Mouse (Mus musculus): Measurements from ENCODE around the gene 5031439G07Rik. TPM values are rescaled to one million over a fixed set of nuclear protein-coding genes. Genes with fewer than 3 reads are reported as not detected.

5031439G07Rik gene
- total and polyA plus RNA-seq, 3 experiments = 13.1 to 36.1 (median 28.9) TPM

GRCm38 (mm10) chr15:85027740-85028139, 39.4 kb upstream of the 5031439G07Rik start:
- Histone ChIP-seq H3K4me3 (no peak overlapping the region), H3K36me3 (ENCODE audit: control insufficient read depth, insufficient read depth, low read length) (no peaks in the 10 kb centered on the region), H3K27ac (no peak overlapping the region), H3K27me3 (ENCODE audit: control insufficient read depth, insufficient read depth, low read length) (no peaks in the 10 kb centered on the region), H3K9ac (ENCODE audit: low read depth, low read length) (no peak overlapping the region), H3K79me2 (replicated peaks; ENCODE audit: control insufficient read depth, insufficient read depth, low read length) (no peaks in the 10 kb centered on the region), H3K4me1 (ENCODE audit: control insufficient read depth, insufficient read depth, low read length) (no peaks in the 10 kb centered on the region)
- no peak for DNase-seq
- WGBS = 69% methylated on average over 4 of the region's 4 CpGs
- TF ChIP-seq POLR2A (IDR thresholded peaks at IDR 0.05; ENCODE audit: insufficient read depth, low read depth, low read length) (no peak), EP300 (IDR thresholded peaks at IDR 0.05; ENCODE audit: insufficient read depth, low read depth, low read length) (no peak), CTCF (IDR thresholded peaks at IDR 0.05) (no peak)
- intact Hi-C loops (cut with DNase I) = no loop called here

- DNase-seq = no peak
- Histone ChIP-seq H3K9ac (ENCODE audit: low read depth, low read length) (no peak overlapping the region), H3K4me1 (ENCODE audit: control insufficient read depth, insufficient read depth, low read length) (no peaks in the 10 kb centered on the region), H3K36me3 (ENCODE audit: control insufficient read depth, insufficient read depth, low read length) (no peaks in the 10 kb centered on the region), H3K27me3 (ENCODE audit: control insufficient read depth, insufficient read depth, low read length) (no peaks in the 10 kb centered on the region), H3K27ac (no peak overlapping the region), H3K4me3 (no peak overlapping the region), H3K79me2 (replicated peaks; ENCODE audit: control insufficient read depth, insufficient read depth, low read length) (no peaks in the 10 kb centered on the region)
- 65% methylated on average over 4 of the region's 4 CpGs for WGBS
- intact Hi-C loops (cut with DNase I) = no loop called here
- no peak for TF ChIP-seq EP300 (IDR thresholded peaks at IDR 0.05; ENCODE audit: insufficient read depth, low read depth, low read length)
- no peak for TF ChIP-seq CTCF (IDR thresholded peaks at IDR 0.05)
- TF ChIP-seq POLR2A (IDR thresholded peaks at IDR 0.05; ENCODE audit: insufficient read depth, low read depth, low read length) = no peak
These were observed 37.8 kb upstream of the 5031439G07Rik start for GRCm38 (mm10) chr15:85026197-85026596.

- TF ChIP-seq EP300 (IDR thresholded peaks at IDR 0.05; ENCODE audit: insufficient read depth, low read depth, low read length) (no peak), CTCF (IDR thresholded peaks at IDR 0.05) (no peak), POLR2A (IDR thresholded peaks at IDR 0.05; ENCODE audit: insufficient read depth, low read depth, low read length) (no peak)
- no peak overlapping the region for H3K9ac ChIP-seq (ENCODE audit: low read depth, low read length)
- no peaks in the 10 kb centered on the region for H3K79me2 ChIP-seq (replicated peaks; ENCODE audit: control insufficient read depth, insufficient read depth, low read length)
- peak; percentile 32 to 48 for DNase-seq
- H3K27me3 ChIP-seq (ENCODE audit: control insufficient read depth, insufficient read depth, low read length) = no peaks in the 10 kb centered on the region; the same call in 1 of the 2 replicates
- no peaks in the 10 kb centered on the region for H3K4me1 ChIP-seq (ENCODE audit: control insufficient read depth, insufficient read depth, low read length)
- H3K27ac ChIP-seq = no peak overlapping the region
- intact Hi-C loops (cut with DNase I) = no loop called here
- 50% methylated on average over 4 of the region's 4 CpGs for WGBS
- no peaks in the 10 kb centered on the region for H3K36me3 ChIP-seq (ENCODE audit: control insufficient read depth, insufficient read depth, low read length)
- H3K4me3 ChIP-seq = no peak overlapping the region
These were observed 33.9 kb upstream of the 5031439G07Rik start for GRCm38 (mm10) chr15:85022211-85022610.

- H3K4me1 ChIP-seq (ENCODE audit: control insufficient read depth, insufficient read depth, low read length) = no peaks in the 10 kb centered on the region
- no peak for DNase-seq
- peaks cover 2% of the 10 kb centered on the region; the same call in 1 of the 2 replicates for H3K27me3 ChIP-seq (ENCODE audit: control insufficient read depth, insufficient read depth, low read length)
- WGBS = 22% methylated on average over 21 of the region's 21 CpGs
- H3K4me3 ChIP-seq = no peak within 1 kb of the TSS
- no peak for TF ChIP-seq CTCF (IDR thresholded peaks at IDR 0.05)
- TF ChIP-seq EP300 (IDR thresholded peaks at IDR 0.05; ENCODE audit: insufficient read depth, low read depth, low read length) = no peak
- no peak for TF ChIP-seq POLR2A (IDR thresholded peaks at IDR 0.05; ENCODE audit: insufficient read depth, low read depth, low read length)
- no peak within 1 kb of the TSS for H3K9ac ChIP-seq (ENCODE audit: low read depth, low read length)
- H3K79me2 ChIP-seq (replicated peaks; ENCODE audit: control insufficient read depth, insufficient read depth, low read length) = no peaks in the 10 kb centered on the region
- no peak within 1 kb of the TSS for H3K27ac ChIP-seq
- intact Hi-C loops (cut with DNase I) = no loop called here
- no peaks in the 10 kb centered on the region for H3K36me3 ChIP-seq (ENCODE audit: control insufficient read depth, insufficient read depth, low read length)
These were observed 28.8 kb upstream of the 5031439G07Rik start, which contains the start of gene Upk3a for GRCm38 (mm10) chr15:85016951-85017664. TSS of gene Upk3a (plus strand) at chr15:85017141.

GRCm38 (mm10) chr15:85015771-85016170, 27.4 kb upstream of the 5031439G07Rik start:
- H3K79me2 ChIP-seq (replicated peaks; ENCODE audit: control insufficient read depth, insufficient read depth, low read length) = no peaks in the 10 kb centered on the region
- no peak for DNase-seq
- H3K27ac ChIP-seq = no peak overlapping the region
- TF ChIP-seq CTCF (IDR thresholded peaks at IDR 0.05) (no peak), EP300 (IDR thresholded peaks at IDR 0.05; ENCODE audit: insufficient read depth, low read depth, low read length) (no peak), POLR2A (IDR thresholded peaks at IDR 0.05; ENCODE audit: insufficient read depth, low read depth, low read length) (no peak)
- peaks cover 2% of the 10 kb centered on the region; the same call in 1 of the 2 replicates for H3K27me3 ChIP-seq (ENCODE audit: control insufficient read depth, insufficient read depth, low read length)
- no peaks in the 10 kb centered on the region for H3K36me3 ChIP-seq (ENCODE audit: control insufficient read depth, insufficient read depth, low read length)
- WGBS = 47% methylated on average over 11 of the region's 11 CpGs
- no peaks in the 10 kb centered on the region for H3K4me1 ChIP-seq (ENCODE audit: control insufficient read depth, insufficient read depth, low read length)
- H3K4me3 ChIP-seq = no peak overlapping the region
- no peak overlapping the region for H3K9ac ChIP-seq (ENCODE audit: low read depth, low read length)
- intact Hi-C loops (cut with DNase I) = no loop called here

- no peak for DNase-seq
- H3K79me2 ChIP-seq (replicated peaks; ENCODE audit: control insufficient read depth, insufficient read depth, low read length) = no peaks in the 10 kb centered on the region
- H3K9ac ChIP-seq (ENCODE audit: low read depth, low read length) = no peak overlapping the region
These were observed 24.3 kb upstream of the 5031439G07Rik start for GRCm38 (mm10) chr15:85012662-85013054.

More at GRCm38 (mm10) chr15:85012662-85013054, 24.3 kb upstream of the 5031439G07Rik start:
- Histone ChIP-seq H3K27ac (no peak overlapping the region), H3K27me3 (ENCODE audit: control insufficient read depth, insufficient read depth, low read length) (peaks cover 2% of the 10 kb centered on the region; the same call in 1 of the 2 replicates), H3K4me3 (no peak overlapping the region), H3K36me3 (ENCODE audit: control insufficient read depth, insufficient read depth, low read length) (no peaks in the 10 kb centered on the region), H3K4me1 (ENCODE audit: control insufficient read depth, insufficient read depth, low read length) (no peaks in the 10 kb centered on the region)
- TF ChIP-seq EP300 (IDR thresholded peaks at IDR 0.05; ENCODE audit: insufficient read depth, low read depth, low read length) (no peak), POLR2A (IDR thresholded peaks at IDR 0.05; ENCODE audit: insufficient read depth, low read depth, low read length) (no peak), CTCF (IDR thresholded peaks at IDR 0.05) (no peak)
- WGBS = 37% methylated on average over 2 of the region's 2 CpGs
- intact Hi-C loops (cut with DNase I) = no loop called here
